Mouse (Mus musculus) neural tube, embryonic 11.5 days (tissue): ENCODE measurements around the gene Angptl3. TPM values are rescaled to one million over a fixed set of nuclear protein-coding genes. Genes with fewer than 3 reads are reported as not detected.

Experiments
- ATAC-seq: fragments of 200-750 bp; cut with Nextera tagmentation; 2 replicates; pipeline ENCODE4 v1.8.0; 2017; ENCODE audit warnings: moderate number of reproducible peaks, mild to moderate bottlenecking, moderate TSS enrichment, moderate library complexity; ENCODE audit not compliant: insufficient read depth, low FRiP score, low TSS enrichment
- DNase-seq: peaks from one replicate; pipeline ENCODE4 v3.0.0-alpha.2; 2015; ENCODE audit warnings: low spot score
- H3K27ac ChIP-seq: fragments of 300-500 bp; sonication (generic); 2 replicates; pipeline ENCODE4 v1.5.1; 2014; ENCODE audit warnings: low read depth, mild to moderate bottlenecking, low read length
- H3K27me3 ChIP-seq: fragments of 300-500 bp; sonication (generic); 2 replicates; pipeline ENCODE4 v1.6.1; 2014; ENCODE audit warnings: mild to moderate bottlenecking, low read length, mixed read lengths; ENCODE audit not compliant: control insufficient read depth, insufficient read depth
- H3K36me3 ChIP-seq: fragments of 300-500 bp; sonication (generic); 2 replicates; pipeline ENCODE4 v1.6.1; 2014; ENCODE audit warnings: mild to moderate bottlenecking, low read length, moderate library complexity, mixed read lengths; ENCODE audit not compliant: control insufficient read depth, insufficient read depth
- H3K4me1 ChIP-seq: fragments of 300-500 bp; sonication (generic); 2 replicates; pipeline ENCODE4 v1.6.1; 2014; ENCODE audit warnings: low read length, mixed read lengths; ENCODE audit not compliant: control insufficient read depth, insufficient read depth
- H3K4me2 ChIP-seq: fragments of 300-500 bp; sonication (generic); 2 replicates; pipeline ENCODE4 v1.6.1; 2014; ENCODE audit warnings: low read depth, mild to moderate bottlenecking, moderate library complexity
- H3K4me3 ChIP-seq: fragments of 300-500 bp; sonication (generic); 2 replicates; pipeline ENCODE4 v1.5.1; 2014; ENCODE audit warnings: low read depth, low read length
- H3K9ac ChIP-seq: fragments of 300-500 bp; sonication (generic); 2 replicates; pipeline ENCODE4 v1.6.1; 2014; ENCODE audit warnings: mild to moderate bottlenecking, low read length
- H3K9me3 ChIP-seq: fragments of 300-500 bp; sonication (generic); 2 replicates; pipeline ENCODE4 v1.6.1; 2016; ENCODE audit warnings: low read length; ENCODE audit not compliant: control insufficient read depth
- WGBS: fragments of 180-500 bp; shearing (Covaris S2); extraction: QIAGEN DNeasy Blood & Tissue Kit; methylation state at CpG from one replicate; pipeline ENCODE4 v1.1.7; 2014; 5-methylcytosine and 5-hydroxymethylcytosine counted together
- polyA plus RNA-seq: library from polyadenylated mRNA; unstranded; fragments of >200 nt; fragmentation: Nextera tagmentation; extraction: Ambion mirVana; gene quantifications from 2 replicates; pipeline ENCODE4 v1.2.1, GENCODE M21; 2014

Angptl3 gene
- polyA plus RNA-seq, 1 experiment from 2014 or later, result 0.58 TPM

DNA sequence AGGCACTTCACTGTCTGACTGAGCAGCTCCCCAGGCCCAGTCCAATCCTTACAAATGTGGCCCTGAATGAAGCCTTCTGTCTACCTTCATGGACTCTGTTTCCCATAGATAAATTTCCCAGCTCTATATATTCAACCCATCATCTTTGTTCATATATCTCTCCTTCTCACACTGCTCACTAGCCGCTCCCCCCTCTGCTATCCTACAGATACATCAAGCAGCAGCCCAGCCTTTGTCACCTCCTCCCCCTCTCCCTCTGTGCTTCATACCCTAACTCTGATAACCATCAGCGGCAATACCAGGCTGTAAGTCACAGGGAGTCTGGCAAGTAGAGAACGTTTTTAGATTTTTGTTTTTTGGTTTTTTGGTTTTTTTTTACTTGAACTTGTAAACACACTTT is 14.1 kb downstream of the Angptl3 start:
- 93% methylated on average over 3 of the region's 3 CpGs for WGBS
- no peak overlapping the region for H3K9ac ChIP-seq
- no peaks in the 10 kb centered on the region for H3K27me3 ChIP-seq
- peaks cover 6% of the 10 kb centered on the region for H3K36me3 ChIP-seq
- no peaks in the 10 kb centered on the region for H3K4me1 ChIP-seq
- no peak overlapping the region for H3K27ac ChIP-seq
- no peak for DNase-seq
- H3K4me3 ChIP-seq, result no peak overlapping the region
- no peak for ATAC-seq
- no peak overlapping the region for H3K4me2 ChIP-seq
- H3K9me3 ChIP-seq, result no peaks in the 10 kb centered on the region

DNA sequence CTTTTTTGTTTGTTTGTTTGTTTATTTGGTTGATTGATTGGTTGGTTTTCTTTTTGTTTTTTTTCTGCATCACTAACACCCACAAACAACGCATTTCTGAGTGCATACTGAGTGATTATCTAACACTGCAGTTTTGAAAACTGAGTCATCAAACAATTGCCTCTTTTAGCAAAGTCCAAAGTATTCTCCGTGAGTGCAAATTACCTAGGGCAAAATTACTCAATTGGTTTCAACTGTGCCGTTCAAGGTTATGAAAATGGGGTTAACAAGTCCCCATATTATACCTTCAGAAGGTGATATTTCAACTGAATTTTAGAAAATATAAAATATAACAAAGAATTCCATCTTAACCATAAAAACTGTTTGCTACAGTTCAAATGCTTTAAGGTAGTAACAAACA is 15.7 kb downstream of the Angptl3 start:
- Histone ChIP-seq H3K27ac (no peak overlapping the region), H3K9ac (no peak overlapping the region), H3K4me1 (no peaks in the 10 kb centered on the region), H3K27me3 (no peaks in the 10 kb centered on the region), H3K4me3 (no peak overlapping the region), H3K36me3 (peaks cover 6% of the 10 kb centered on the region), H3K9me3 (no peaks in the 10 kb centered on the region), H3K4me2 (no peak overlapping the region)
- no peak for ATAC-seq
- no peak for DNase-seq
- WGBS, result 85% methylated on average over 3 of the region's 3 CpGs

DNA sequence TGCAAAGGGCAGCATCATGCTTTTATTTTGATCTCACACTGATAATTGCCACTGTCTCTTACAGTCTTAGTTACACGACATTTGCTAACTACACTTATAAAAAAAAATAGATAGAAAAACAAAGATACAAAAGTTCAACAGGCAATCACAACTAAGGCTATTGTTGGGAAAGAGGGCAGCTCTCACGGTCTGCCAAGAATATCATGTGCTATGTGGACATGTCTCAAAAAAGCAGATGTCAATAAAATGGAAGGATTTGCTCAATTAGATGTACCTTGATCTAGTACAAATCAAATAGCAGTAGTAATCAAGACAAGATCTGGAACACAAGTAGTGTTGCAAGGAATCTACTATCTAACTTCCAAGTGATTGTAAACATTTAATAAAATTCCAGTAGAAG is 17.8 kb downstream of the Angptl3 start:
- H3K4me3 ChIP-seq, result no peak overlapping the region
- H3K27ac ChIP-seq, result no peak overlapping the region
- H3K9me3 ChIP-seq, result no peaks in the 10 kb centered on the region
- ATAC-seq (no peak), DNase-seq (no peak)
- no peaks in the 10 kb centered on the region for H3K4me1 ChIP-seq
- 93% methylated on average over 2 of the region's 2 CpGs for WGBS
- H3K9ac ChIP-seq, result no peak overlapping the region
- H3K36me3 ChIP-seq, result peaks cover 2% of the 10 kb centered on the region; the same call in 1 of the 2 replicates
- no peak overlapping the region for H3K4me2 ChIP-seq
- no peaks in the 10 kb centered on the region for H3K27me3 ChIP-seq

DNA sequence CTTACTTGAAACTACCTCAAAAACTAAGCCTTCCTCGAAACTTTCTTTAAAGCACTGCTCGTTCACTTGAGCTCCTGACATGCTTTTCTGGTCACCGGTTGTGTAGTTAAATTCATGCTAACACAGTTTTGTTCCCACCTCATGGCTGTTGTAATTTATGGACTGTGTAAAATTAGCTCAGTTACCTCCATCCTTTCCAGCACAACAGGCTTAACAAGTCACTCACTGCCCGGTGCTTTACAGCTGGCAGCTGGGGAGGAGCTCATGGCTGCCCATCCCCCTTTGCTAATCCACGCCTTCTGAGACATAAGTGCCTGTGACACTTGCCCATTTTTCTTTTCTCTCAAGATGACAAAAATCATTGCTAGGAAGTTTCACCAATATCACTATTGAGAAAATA is 33.8 kb downstream of the Angptl3 start:
- DNase-seq, result peak; percentile 24
- Histone ChIP-seq H3K9ac (no peak overlapping the region), H3K4me2 (no peak overlapping the region), H3K36me3 (peaks cover 3% of the 10 kb centered on the region; the same call in 1 of the 2 replicates), H3K4me3 (no peak overlapping the region), H3K27me3 (no peaks in the 10 kb centered on the region), H3K9me3 (no peaks in the 10 kb centered on the region), H3K27ac (no peak overlapping the region), H3K4me1 (0 out of 2 replicates have a peak, but pooled peaks cover 2% of the 10 kb centered on the region)
- peak; percentile 91 for ATAC-seq
- WGBS, result 36% methylated on average over 5 of the region's 5 CpGs

DNA sequence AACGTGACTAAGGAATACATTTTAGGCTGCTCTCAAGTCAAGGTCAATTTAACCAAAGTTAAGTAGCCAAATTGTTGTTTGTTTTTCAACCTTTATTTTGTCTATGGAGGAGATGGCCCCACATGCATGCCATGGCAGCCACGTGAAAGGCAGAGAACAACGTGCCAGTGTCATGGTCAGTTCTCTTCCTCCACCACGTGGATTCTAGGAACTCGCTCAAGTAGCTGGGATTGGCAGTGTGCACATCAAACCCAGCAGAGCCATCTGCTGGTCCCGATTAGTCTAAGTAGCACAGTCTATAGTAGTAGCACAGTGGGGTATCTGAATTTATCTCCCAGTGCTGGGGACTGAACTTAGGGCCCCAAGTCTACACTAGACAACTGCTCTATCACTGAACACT is 38.1 kb downstream of the Angptl3 start:
- H3K4me2 ChIP-seq, result no peak overlapping the region
- no peaks in the 10 kb centered on the region for H3K4me1 ChIP-seq
- 81% methylated on average over 6 of the region's 6 CpGs for WGBS
- no peak overlapping the region for H3K27ac ChIP-seq
- DNase-seq, result no peak
- no peaks in the 10 kb centered on the region for H3K27me3 ChIP-seq
- no peak overlapping the region for H3K4me3 ChIP-seq
- peaks cover under 1% of the 10 kb centered on the region; the same call in 1 of the 2 replicates for H3K36me3 ChIP-seq
- no peak for ATAC-seq
- no peaks in the 10 kb centered on the region for H3K9me3 ChIP-seq
- no peak overlapping the region for H3K9ac ChIP-seq

DNA sequence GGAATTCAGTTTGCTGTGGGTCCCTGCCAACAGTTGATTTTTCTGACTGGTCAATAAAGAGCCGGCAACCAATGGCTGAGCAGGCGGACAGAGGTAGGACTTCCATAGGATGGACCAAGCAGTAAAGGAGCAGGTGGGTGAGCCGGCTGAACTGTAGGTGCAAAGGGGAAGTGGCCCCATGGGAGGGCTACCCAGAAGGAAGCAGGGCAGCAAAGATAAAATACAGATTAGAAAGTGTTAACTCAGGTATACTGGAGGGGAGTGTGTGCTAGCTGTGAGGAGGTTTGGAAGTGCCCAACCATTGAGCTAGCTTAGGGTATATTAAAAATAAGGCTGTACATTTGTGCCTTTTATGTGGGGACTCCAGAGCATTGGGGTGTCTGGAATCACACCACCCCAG is 47.3 kb downstream of the Angptl3 start:
- peaks cover 7% of the 10 kb centered on the region; the same call in 1 of the 2 replicates for H3K36me3 ChIP-seq
- H3K27ac ChIP-seq, result no peak overlapping the region
- no peak overlapping the region for H3K9ac ChIP-seq
- DNase-seq, result no peak
- H3K27me3 ChIP-seq, result no peaks in the 10 kb centered on the region
- no peaks in the 10 kb centered on the region for H3K4me1 ChIP-seq
- H3K4me2 ChIP-seq, result no peak overlapping the region
- H3K4me3 ChIP-seq, result no peak overlapping the region
- ATAC-seq, result no peak
- 89% methylated on average over 3 of the region's 3 CpGs for WGBS
- H3K9me3 ChIP-seq, result no peaks in the 10 kb centered on the region

DNA sequence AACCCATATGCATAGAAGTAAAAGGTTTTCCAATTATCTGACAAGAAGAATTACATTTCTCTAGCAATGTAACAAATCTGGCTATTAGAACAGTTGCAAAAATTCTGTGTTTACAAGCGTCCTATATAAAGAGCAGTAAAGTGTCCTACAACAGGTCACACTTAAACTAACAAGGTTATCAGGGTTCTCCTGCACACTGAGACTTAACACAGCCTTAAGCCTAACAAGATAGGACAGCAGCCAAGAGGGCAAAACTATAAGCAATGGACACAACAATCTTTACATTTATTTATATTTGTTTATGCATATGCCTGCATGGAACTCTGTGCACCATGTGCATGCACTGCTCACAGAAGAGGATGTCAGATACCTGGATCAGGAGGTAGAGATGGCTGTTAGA is 50.4 kb downstream of the Angptl3 start:
- ATAC-seq (no peak), DNase-seq (no peak)
- Histone ChIP-seq H3K27me3 (no peaks in the 10 kb centered on the region), H3K4me3 (no peak overlapping the region), H3K4me1 (no peaks in the 10 kb centered on the region), H3K9me3 (no peaks in the 10 kb centered on the region), H3K4me2 (no peak overlapping the region), H3K9ac (no peak overlapping the region), H3K36me3 (0 out of 2 replicates have a peak, but pooled peaks cover 4% of the 10 kb centered on the region), H3K27ac (no peak overlapping the region)
- WGBS, result 88% methylated on average over 1 of the region's 1 CpGs

DNA sequence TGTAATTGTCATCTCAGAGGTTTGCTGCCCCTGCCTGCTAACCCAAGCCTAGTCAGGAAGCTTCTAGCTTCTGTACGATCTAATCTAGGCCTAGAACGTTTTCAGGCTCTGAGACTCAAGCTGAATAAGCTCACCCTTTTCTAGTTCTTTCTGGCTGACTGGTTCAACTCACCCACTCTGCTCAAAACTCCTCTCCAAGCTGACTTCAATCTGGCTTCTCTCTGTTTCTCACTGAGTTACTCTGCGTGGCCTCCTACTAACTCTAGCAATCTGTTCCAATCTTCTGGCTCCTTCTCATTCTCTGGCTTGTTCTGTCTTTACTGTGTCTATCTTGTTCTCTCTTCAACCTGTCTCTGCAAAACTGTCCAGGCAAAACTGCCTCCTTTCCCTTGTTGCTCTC is 53.1 kb downstream of the Angptl3 start:
- Histone ChIP-seq H3K9me3 (no peaks in the 10 kb centered on the region), H3K4me1 (no peaks in the 10 kb centered on the region), H3K36me3 (0 out of 2 replicates have a peak, but pooled peaks cover 2% of the 10 kb centered on the region), H3K9ac (no peak overlapping the region), H3K4me3 (no peak overlapping the region), H3K27ac (no peak overlapping the region), H3K4me2 (no peak overlapping the region), H3K27me3 (no peaks in the 10 kb centered on the region)
- DNase-seq (no peak), ATAC-seq (no peak)
- 91% methylated on average over 3 of the region's 3 CpGs for WGBS

DNA sequence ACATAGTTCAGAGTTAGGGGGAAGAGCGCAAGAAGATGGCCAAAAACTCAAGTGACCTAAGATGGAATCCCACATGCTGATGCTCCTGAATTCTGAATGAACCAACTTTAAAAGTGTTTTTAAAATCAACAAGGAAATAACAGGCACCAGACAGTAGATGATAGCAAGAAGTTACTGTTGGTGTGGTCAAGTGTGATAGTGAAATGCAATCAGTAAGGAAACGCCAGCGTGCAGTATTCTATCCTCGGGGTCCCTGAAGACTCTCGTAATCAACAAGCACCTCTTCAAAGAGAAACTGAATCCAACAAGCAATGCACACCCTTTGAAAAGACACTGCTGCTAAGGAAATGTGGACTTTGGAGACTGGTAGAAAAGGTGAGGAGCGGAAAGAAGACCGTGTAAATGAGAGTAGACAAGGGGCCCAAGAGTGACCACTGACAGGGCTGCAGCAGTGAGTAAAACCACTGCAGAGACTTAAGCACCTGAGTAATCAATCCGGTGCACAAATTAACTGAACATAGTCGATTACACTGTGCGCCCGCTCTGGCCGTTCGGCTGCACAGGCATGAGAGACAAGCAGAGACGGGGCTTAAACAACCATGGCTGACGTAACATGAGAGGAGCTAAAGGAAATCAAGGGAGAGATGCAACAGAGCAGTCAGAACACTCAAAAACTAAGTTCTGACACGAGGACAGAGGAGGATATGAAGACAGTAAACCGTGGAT is 57.2 kb downstream of the Angptl3 start:
- 95% methylated on average over 17 of the region's 17 CpGs for WGBS

More for the DNA sequence above, 57.2 kb downstream of the Angptl3 start:
- Histone ChIP-seq H3K9me3 (no peaks in the 10 kb centered on the region), H3K4me3 (no peak overlapping the region), H3K27me3 (no peaks in the 10 kb centered on the region), H3K27ac (no peak overlapping the region), H3K9ac (no peak overlapping the region), H3K4me1 (no peaks in the 10 kb centered on the region), H3K4me2 (no peak overlapping the region), H3K36me3 (no peaks in the 10 kb centered on the region)
- ATAC-seq (no peak), DNase-seq (no peak)
